Mouse (Mus musculus) liver, embryonic 14.5 days (tissue): ENCODE measurements at regions not wholly inside any gene's neighbourhood (a gene's known extent, or its start where the extent isn't known, plus 50 kb on each side); places are given as distances from the start of the nearest gene placed in this dataset.

Experiments used
- ATAC-seq: fragments of 200-750 bp; cut with Nextera tagmentation; 2 replicates; pipeline ENCODE4 v1.8.0; 2017; ENCODE audit warnings: moderate number of reproducible peaks, mild to moderate bottlenecking, moderate library complexity; ENCODE audit not compliant: insufficient read depth
- DNase-seq, 3 experiments: peaks; one replicate each; pipeline ENCODE4 v3.0.0-alpha.2; 2012 to 2013; ENCODE audit warnings: low read depth in 3 of 3, low spot score in 3 of 3
- H3K27ac ChIP-seq: fragments of 300-500 bp; sonication (generic); 2 replicates; pipeline ENCODE4 v1.5.1; 2014; ENCODE audit warnings: moderate library complexity, mild to moderate bottlenecking, control low read depth, inconsistent platforms
- H3K27me3 ChIP-seq: fragments of 300-500 bp; sonication (generic); 2 replicates; pipeline ENCODE4 v1.6.1; 2014; ENCODE audit warnings: mild to moderate bottlenecking, low read length, moderate library complexity; ENCODE audit not compliant: control insufficient read depth, insufficient read depth
- H3K36me3 ChIP-seq: fragments of 300-500 bp; sonication (generic); replicated peaks from 2 replicates; pipeline ENCODE4 v1.6.1; 2014; ENCODE audit warnings: low read depth; ENCODE audit not compliant: control insufficient read depth, insufficient read depth
- H3K4me1 ChIP-seq, 2 experiments: fragments of 200-500 bp in 1 of 2; fragments of 300-500 bp in 1 of 2; sonication (generic) in 1 of 2; replicated peaks; 2 replicates each; pipeline ENCODE4 v1.6.1; 2012 to 2014; ENCODE audit warnings: antibody characterized with exemption in 1 of 2, inconsistent platforms in 1 of 2, low read length in 1 of 2; ENCODE audit not compliant: control insufficient read depth in 2 of 2, insufficient read depth in 2 of 2
- H3K4me2 ChIP-seq: fragments of 300-500 bp; sonication (generic); 2 replicates; pipeline ENCODE4 v1.6.1; 2014; ENCODE audit warnings: low read depth, mild to moderate bottlenecking, control low read depth, moderate library complexity
- H3K4me3 ChIP-seq, 2 experiments: fragments of 200-500 bp in 1 of 2; fragments of 300-500 bp in 1 of 2; sonication (generic) in 1 of 2; 2 replicates each; pipeline ENCODE4 v1.5.1; 2012 to 2014; ENCODE audit warnings: low read depth in 2 of 2, low read length in 2 of 2, mild to moderate bottlenecking in 2 of 2, control low read depth in 1 of 2, inconsistent platforms in 1 of 2, moderate library complexity in 1 of 2; ENCODE audit not compliant: insufficient read depth in 1 of 2
- H3K9ac ChIP-seq: fragments of 300-500 bp; sonication (generic); replicated peaks from 2 replicates; pipeline ENCODE4 v1.6.1; 2014; ENCODE audit warnings: mild to moderate bottlenecking, control low read depth, moderate library complexity
- H3K9me3 ChIP-seq: fragments of 300-500 bp; sonication (generic); 2 replicates; pipeline ENCODE4 v1.6.1; 2016; ENCODE audit warnings: low read length, mixed read lengths; ENCODE audit not compliant: control insufficient read depth
- CTCF ChIP-seq: IDR thresholded peaks from 2 replicates; pipeline ENCODE4 v1.5.1; 2016; ENCODE audit warnings: antibody characterized with exemption, low read depth, control low read depth
- EP300 ChIP-seq: IDR thresholded peaks from 2 replicates; pipeline ENCODE4 v1.6.1; 2016; ENCODE audit warnings: antibody characterized with exemption, low read depth
- WGBS: fragments of 180-500 bp; shearing (Covaris S2); extraction: QIAGEN DNeasy Blood & Tissue Kit; methylation state at CpG from one replicate; pipeline ENCODE4 v1.1.7; 2014; ENCODE audit not compliant: insufficient replicate concordance; 5-methylcytosine and 5-hydroxymethylcytosine counted together

DNA sequence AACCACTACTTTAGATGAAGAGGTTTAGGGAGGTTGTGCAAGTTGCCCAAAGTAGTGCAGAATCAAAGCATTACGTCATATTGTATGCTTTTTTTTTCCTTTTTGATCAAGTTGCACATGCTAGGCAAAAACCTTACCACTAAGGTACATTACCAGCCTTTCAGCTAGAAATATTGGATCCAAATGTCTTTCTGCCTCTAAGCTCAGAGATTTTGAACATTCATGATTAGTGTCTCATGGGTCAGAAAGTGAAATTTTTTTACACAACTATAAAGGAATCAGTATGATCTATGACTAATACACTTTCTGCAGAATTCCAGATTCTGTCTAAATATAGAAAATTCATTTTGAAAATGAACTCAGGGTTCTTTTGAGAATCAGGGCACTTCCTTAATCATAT lies 92.3 kb upstream of the Cdkn2b start:
- 67% methylated on average over 1 of the region's 1 CpGs for WGBS
- no peaks in the 10 kb centered on the region for H3K9me3 ChIP-seq
- no peaks in the 10 kb centered on the region for H3K36me3 ChIP-seq
- no peak overlapping the region for H3K9ac ChIP-seq
- ATAC-seq = no peak
- no peak overlapping the region for H3K4me3 ChIP-seq
- TF ChIP-seq EP300 = no peak
- TF ChIP-seq CTCF = no peak
- no peaks in the 10 kb centered on the region for H3K4me1 ChIP-seq
- H3K27ac ChIP-seq = no peak overlapping the region
- no peak overlapping the region for H3K4me2 ChIP-seq
- no peak for DNase-seq
- H3K27me3 ChIP-seq = no peaks in the 10 kb centered on the region

DNA sequence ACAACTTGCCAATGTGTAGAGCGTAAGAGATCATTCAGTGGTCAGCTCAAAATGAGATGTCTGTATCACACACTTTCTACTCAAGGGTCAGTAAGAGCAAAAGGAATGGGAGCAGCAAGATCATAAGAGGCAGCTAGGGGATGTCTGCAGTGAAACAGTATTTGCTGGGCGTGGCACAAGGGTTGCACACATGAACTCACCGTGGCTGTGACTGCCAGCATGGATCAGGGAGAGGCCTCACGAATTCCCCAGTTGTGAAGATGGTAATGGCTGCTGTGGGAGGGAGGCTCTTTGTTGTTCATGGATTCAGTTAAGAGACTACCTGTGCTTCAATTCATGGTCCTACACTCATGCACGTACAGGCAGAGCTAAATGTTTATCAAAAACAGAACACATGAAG lies 91.5 kb upstream of the Cdkn2b start:
- Histone ChIP-seq H3K4me3 (no peak overlapping the region), H3K36me3 (no peaks in the 10 kb centered on the region), H3K27ac (no peak overlapping the region), H3K4me1 (no peaks in the 10 kb centered on the region), H3K9ac (no peak overlapping the region), H3K27me3 (no peaks in the 10 kb centered on the region), H3K4me2 (no peak overlapping the region), H3K9me3 (no peaks in the 10 kb centered on the region)
- DNase-seq (no peak), ATAC-seq (no peak)
- TF ChIP-seq CTCF (no peak), EP300 (no peak)
- WGBS = 46% methylated on average over 5 of the region's 5 CpGs

DNA sequence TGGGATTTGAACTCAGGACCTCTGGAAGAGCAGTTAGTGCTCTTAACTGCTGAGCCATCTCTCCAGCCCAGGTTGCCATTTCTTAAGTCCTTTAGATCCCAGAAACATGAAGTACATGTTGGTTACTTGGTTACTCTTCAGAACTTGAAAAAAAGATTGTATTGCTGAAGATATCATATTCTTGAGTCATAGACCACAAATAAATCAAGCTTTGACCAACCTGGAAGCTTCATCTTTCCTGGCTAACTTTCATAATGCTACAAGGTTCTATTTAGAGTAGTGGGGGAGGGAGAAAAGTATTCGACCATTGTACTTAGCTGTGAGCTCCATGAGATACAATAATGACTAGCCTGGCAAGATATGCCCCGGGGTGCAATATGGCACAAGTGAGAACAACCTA lies 90.9 kb upstream of the Cdkn2b start:
- no peaks in the 10 kb centered on the region for H3K36me3 ChIP-seq
- 39% methylated on average over 2 of the region's 2 CpGs for WGBS

DNA sequence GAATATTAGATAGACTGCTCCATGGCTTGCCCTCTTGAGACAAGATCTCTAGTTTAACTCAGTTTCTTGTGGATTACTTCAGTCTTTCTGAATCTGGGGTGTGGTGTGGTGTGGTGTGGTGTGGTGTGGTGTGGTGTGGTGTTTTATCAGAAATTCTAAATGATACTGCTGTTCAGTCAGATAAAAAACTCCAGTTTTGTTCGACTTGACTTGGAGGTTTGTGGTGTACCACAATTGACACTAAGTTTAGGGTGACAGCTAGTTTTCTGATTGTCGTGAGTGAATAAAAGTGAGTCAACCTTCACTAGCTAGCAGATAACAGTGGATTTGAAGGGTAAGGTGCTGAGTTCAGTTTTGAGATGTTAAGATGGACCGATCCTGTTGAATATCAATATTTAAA lies 89.5 kb upstream of the Cdkn2b start:
- 32% methylated on average over 3 of the region's 3 CpGs for WGBS
- TF ChIP-seq EP300 (no peak), CTCF (no peak)

More for the DNA sequence above, 90.9 kb upstream of the Cdkn2b start:
- no peak for DNase-seq
- Histone ChIP-seq H3K9ac (no peak overlapping the region), H3K27me3 (no peaks in the 10 kb centered on the region), H3K27ac (no peak overlapping the region), H3K4me1 (no peaks in the 10 kb centered on the region), H3K4me2 (no peak overlapping the region), H3K4me3 (no peak overlapping the region), H3K9me3 (no peaks in the 10 kb centered on the region)
- TF ChIP-seq EP300 (no peak), CTCF (no peak)
- no peak for ATAC-seq

DNA sequence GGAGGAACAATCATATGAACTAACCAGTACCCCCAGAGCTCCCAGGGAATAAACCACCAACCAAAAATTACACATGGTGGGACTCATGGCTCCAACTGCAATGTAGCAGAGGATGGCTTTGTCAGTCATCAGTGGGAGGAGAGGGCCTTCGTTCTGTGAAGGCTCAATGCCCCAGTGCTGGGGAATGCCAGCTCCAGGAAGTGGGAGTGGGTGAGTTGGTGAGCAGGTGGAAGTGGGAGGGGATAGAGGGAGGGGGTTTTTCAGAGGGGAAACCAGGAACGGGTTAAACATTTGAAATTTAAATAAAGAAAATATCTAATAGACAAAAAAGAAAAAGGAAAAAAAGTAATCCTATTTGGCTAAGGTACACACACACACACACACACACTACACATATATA lies 88.4 kb upstream of the Cdkn2b start:
- H3K9ac ChIP-seq = no peak overlapping the region

More for the DNA sequence above, 89.5 kb upstream of the Cdkn2b start:
- Histone ChIP-seq H3K27me3 (no peaks in the 10 kb centered on the region), H3K9ac (no peak overlapping the region), H3K4me1 (no peaks in the 10 kb centered on the region), H3K36me3 (no peaks in the 10 kb centered on the region), H3K4me2 (no peak overlapping the region), H3K27ac (no peak overlapping the region), H3K4me3 (no peak overlapping the region), H3K9me3 (no peaks in the 10 kb centered on the region)
- ATAC-seq (no peak), DNase-seq (no peak)

DNA sequence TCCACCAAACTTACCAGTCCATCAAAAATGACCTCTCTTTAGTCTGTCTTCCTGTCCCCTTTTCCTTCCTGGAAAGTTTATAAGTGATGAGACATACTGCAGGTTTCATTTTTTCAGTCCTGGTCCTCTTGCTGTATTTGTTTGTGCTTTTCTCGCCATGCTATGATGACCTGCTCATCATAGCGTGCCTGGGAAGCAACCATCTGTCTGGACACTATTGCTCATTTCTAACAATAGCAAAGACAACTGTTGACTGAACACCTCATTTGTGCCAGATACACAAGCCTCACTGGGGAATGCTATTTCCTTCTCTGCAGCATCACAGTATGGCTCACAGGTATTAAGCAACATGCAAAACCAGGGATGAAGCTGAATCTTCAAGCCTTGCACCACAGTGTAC lies 85.2 kb upstream of the Cdkn2b start:
- TF ChIP-seq EP300 (no peak), CTCF (no peak)
- Histone ChIP-seq H3K4me2 (no peak overlapping the region), H3K27me3 (no peaks in the 10 kb centered on the region), H3K4me1 (no peaks in the 10 kb centered on the region), H3K27ac (no peak overlapping the region), H3K36me3 (no peaks in the 10 kb centered on the region), H3K9me3 (no peaks in the 10 kb centered on the region), H3K9ac (no peak overlapping the region), H3K4me3 (no peak overlapping the region)
- 62% methylated on average over 2 of the region's 2 CpGs for WGBS
- ATAC-seq (no peak), DNase-seq (no peak)

More for the DNA sequence above, 88.4 kb upstream of the Cdkn2b start:
- Histone ChIP-seq H3K9me3 (no peaks in the 10 kb centered on the region), H3K4me3 (no peak overlapping the region), H3K4me1 (no peaks in the 10 kb centered on the region), H3K36me3 (no peaks in the 10 kb centered on the region), H3K27ac (no peak overlapping the region), H3K4me2 (no peak overlapping the region), H3K27me3 (no peaks in the 10 kb centered on the region)
- 20% methylated on average over 2 of the region's 2 CpGs for WGBS
- TF ChIP-seq EP300 = no peak
- no peak for TF ChIP-seq CTCF
- no peak for ATAC-seq
- DNase-seq = no peak
